Mouse (Mus musculus) embryonic fibroblast, embryonic 13.5 days (primary cell): ENCODE data around the gene Nans.

Experiments used
- CTCF ChIP-seq: IDR thresholded peaks from 2 replicates; pipeline ENCODE4 v1.5.1; 2011; ENCODE audit warnings: mild to moderate bottlenecking, control low read depth, low read length, moderate library complexity, borderline replicate concordance; ENCODE audit not compliant: insufficient read depth
- POLR2A ChIP-seq: IDR thresholded peaks from 2 replicates; pipeline ENCODE4 v1.6.1; 2011; ENCODE audit warnings: low read depth, mild to moderate bottlenecking, control low read depth, low read length, moderate library complexity

GRCm38 (mm10) chr4:46507736-46508460, 18.9 kb downstream of the Nans start:
- peak; percentile 73; the same call in 1 of the 2 replicates for TF ChIP-seq CTCF
- no peak for TF ChIP-seq POLR2A
